Mouse (Mus musculus): ENCODE measurements around the gene Gm5134. TPM values are rescaled to one million over a fixed set of nuclear protein-coding genes. Genes with fewer than 3 reads are reported as not detected.

The Gm5134 gene
- polyA plus RNA-seq, 1 experiment from 2014 or later = 0.16 TPM

DNA sequence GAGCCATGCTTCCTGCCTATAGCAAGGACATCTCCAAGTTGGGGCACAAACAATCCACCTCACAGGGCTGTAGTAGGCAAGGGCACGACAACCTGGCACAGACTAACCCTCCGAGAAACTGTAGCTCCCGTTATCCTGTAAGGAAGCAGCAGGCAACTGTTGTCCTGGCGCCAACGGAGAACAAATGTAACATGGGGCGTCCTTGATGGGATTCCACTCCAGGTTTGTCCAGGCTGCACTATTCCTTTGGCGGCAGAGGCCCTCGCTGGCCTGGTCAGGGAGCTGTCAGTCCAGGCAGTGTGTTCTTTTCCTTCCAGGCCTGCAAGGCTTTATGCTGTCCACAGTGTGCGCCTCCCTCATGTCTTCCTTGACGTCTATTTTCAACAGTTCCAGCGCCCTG is 41.1 kb downstream of the Gm5134 start:
- Histone ChIP-seq H3K9me3 (replicated peaks; ENCODE audit: low read length) (no peaks in the 10 kb centered on the region), H3K4me1 (replicated peaks; ENCODE audit: insufficient read depth, low read length) (no peaks in the 10 kb centered on the region), H3K4me3 (replicated peaks; ENCODE audit: low read depth, low read length) (no peak overlapping the region), H3K9ac (ENCODE audit: low read depth, low read length) (no peak overlapping the region), H3K36me3 (ENCODE audit: insufficient read depth, low read length) (no peaks in the 10 kb centered on the region), H3K27me3 (ENCODE audit: insufficient read depth, low read length) (no peaks in the 10 kb centered on the region), H3K27ac (no peak overlapping the region), H3K4me2 (ENCODE audit: low read length) (no peak overlapping the region)
- 79% methylated on average over 11 of the region's 11 CpGs for WGBS
- no peak for TF ChIP-seq CTCF (IDR thresholded peaks at IDR 0.05; ENCODE audit: low read depth)
- no peak for DNase-seq (ENCODE audit: low spot score)
- no peak for ATAC-seq (replicated peaks; ENCODE audit: low FRiP score, low read depth)

GRCm38 (mm10) chr10:75996315-75996714 is 42.0 kb downstream of the Gm5134 start:
- Histone ChIP-seq H3K4me3 (replicated peaks; ENCODE audit: low read depth, low read length) (no peak overlapping the region), H3K4me1 (replicated peaks; ENCODE audit: insufficient read depth, low read length) (no peaks in the 10 kb centered on the region), H3K27ac (no peak overlapping the region), H3K36me3 (ENCODE audit: insufficient read depth, low read length) (no peaks in the 10 kb centered on the region), H3K9ac (ENCODE audit: low read depth, low read length) (no peak overlapping the region), H3K4me2 (ENCODE audit: low read length) (no peak overlapping the region), H3K9me3 (replicated peaks; ENCODE audit: low read length) (no peaks in the 10 kb centered on the region), H3K27me3 (ENCODE audit: insufficient read depth, low read length) (no peaks in the 10 kb centered on the region)
- TF ChIP-seq CTCF (IDR thresholded peaks at IDR 0.05; ENCODE audit: low read depth) = no peak
- WGBS = 20% methylated on average over 3 of the region's 3 CpGs
- peak; percentile 57; the same call in 1 of the 2 replicates for ATAC-seq (replicated peaks; ENCODE audit: low FRiP score, low read depth)
- peak; percentile 31 for DNase-seq (ENCODE audit: low spot score)

- Histone ChIP-seq H3K4me3 (replicated peaks; ENCODE audit: low read depth, low read length) (no peak overlapping the region), H3K36me3 (ENCODE audit: insufficient read depth, low read length) (no peaks in the 10 kb centered on the region), H3K4me2 (ENCODE audit: low read length) (no peak overlapping the region), H3K27ac (no peak overlapping the region), H3K9ac (ENCODE audit: low read depth, low read length) (no peak overlapping the region), H3K27me3 (ENCODE audit: insufficient read depth, low read length) (no peaks in the 10 kb centered on the region), H3K4me1 (replicated peaks; ENCODE audit: insufficient read depth, low read length) (no peaks in the 10 kb centered on the region), H3K9me3 (replicated peaks; ENCODE audit: low read length) (no peaks in the 10 kb centered on the region)
- no peak for DNase-seq (ENCODE audit: low spot score)
- ATAC-seq (replicated peaks; ENCODE audit: low FRiP score, low read depth) = no peak
- no peak for TF ChIP-seq CTCF (IDR thresholded peaks at IDR 0.05; ENCODE audit: low read depth)
- WGBS = 23% methylated on average over 7 of the region's 7 CpGs
These were observed 46.8 kb downstream of the Gm5134 start for GRCm38 (mm10) chr10:76001160-76001559.

DNA sequence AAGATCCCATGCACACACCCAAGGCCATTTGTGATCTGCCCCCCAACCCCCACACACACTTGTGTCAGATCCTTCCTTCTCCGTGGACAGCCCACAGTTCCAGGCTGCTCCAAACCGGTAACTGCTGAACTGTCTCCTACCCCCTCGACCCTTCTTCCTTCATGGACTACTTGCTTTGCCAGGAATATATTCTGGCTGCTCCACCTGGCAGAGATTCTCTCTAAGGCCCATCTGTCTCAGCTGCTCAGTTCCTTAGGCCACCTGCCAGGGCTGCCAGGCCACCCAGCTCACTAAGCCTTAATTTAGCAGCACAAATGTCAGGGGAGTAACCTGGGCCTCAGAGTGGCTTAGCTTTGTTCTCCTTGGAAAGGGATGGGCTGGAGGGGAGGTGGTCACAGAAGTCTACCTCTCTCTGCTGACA is 47.8 kb downstream of the Gm5134 start:
- no peaks in the 10 kb centered on the region for H3K4me1 ChIP-seq (replicated peaks; ENCODE audit: insufficient read depth, low read length)
- DNase-seq (ENCODE audit: low spot score) (no peak), ATAC-seq (replicated peaks; ENCODE audit: low FRiP score, low read depth) (no peak)
- H3K27ac ChIP-seq = no peak overlapping the region
- no peaks in the 10 kb centered on the region for H3K27me3 ChIP-seq (ENCODE audit: insufficient read depth, low read length)
- no peaks in the 10 kb centered on the region for H3K36me3 ChIP-seq (ENCODE audit: insufficient read depth, low read length)
- 8% methylated on average over 3 of the region's 3 CpGs for WGBS
- no peak overlapping the region for H3K4me2 ChIP-seq (ENCODE audit: low read length)
- no peaks in the 10 kb centered on the region for H3K9me3 ChIP-seq (replicated peaks; ENCODE audit: low read length)
- TF ChIP-seq CTCF (IDR thresholded peaks at IDR 0.05; ENCODE audit: low read depth) = no peak
- no peak overlapping the region for H3K4me3 ChIP-seq (replicated peaks; ENCODE audit: low read depth, low read length)
- H3K9ac ChIP-seq (ENCODE audit: low read depth, low read length) = no peak overlapping the region

GRCm38 (mm10) chr10:76002615-76003014 is 48.3 kb downstream of the Gm5134 start:
- no peak overlapping the region for H3K4me2 ChIP-seq (ENCODE audit: low read length)
- H3K9ac ChIP-seq (ENCODE audit: low read depth, low read length) = no peak overlapping the region
- DNase-seq (ENCODE audit: low spot score) = no peak
- no peak overlapping the region for H3K4me3 ChIP-seq (replicated peaks; ENCODE audit: low read depth, low read length)
- H3K36me3 ChIP-seq (ENCODE audit: insufficient read depth, low read length) = no peaks in the 10 kb centered on the region
- no peaks in the 10 kb centered on the region for H3K4me1 ChIP-seq (replicated peaks; ENCODE audit: insufficient read depth, low read length)
- no peaks in the 10 kb centered on the region for H3K27me3 ChIP-seq (ENCODE audit: insufficient read depth, low read length)
- 55% methylated on average over 2 of the region's 2 CpGs for WGBS
- TF ChIP-seq CTCF (IDR thresholded peaks at IDR 0.05; ENCODE audit: low read depth) = no peak
- H3K27ac ChIP-seq = no peak overlapping the region
- no peaks in the 10 kb centered on the region for H3K9me3 ChIP-seq (replicated peaks; ENCODE audit: low read length)
- ATAC-seq (replicated peaks; ENCODE audit: low FRiP score, low read depth) = no peak

GRCm38 (mm10) chr10:76003221-76003620 is 48.9 kb downstream of the Gm5134 start:
- H3K4me2 ChIP-seq (ENCODE audit: low read length) = no peak overlapping the region
- no peaks in the 10 kb centered on the region for H3K4me1 ChIP-seq (replicated peaks; ENCODE audit: insufficient read depth, low read length)
- no peak for TF ChIP-seq CTCF (IDR thresholded peaks at IDR 0.05; ENCODE audit: low read depth)
- no peaks in the 10 kb centered on the region for H3K27me3 ChIP-seq (ENCODE audit: insufficient read depth, low read length)
- no peaks in the 10 kb centered on the region for H3K36me3 ChIP-seq (ENCODE audit: insufficient read depth, low read length)
- H3K4me3 ChIP-seq (replicated peaks; ENCODE audit: low read depth, low read length) = no peak overlapping the region
- no peak overlapping the region for H3K9ac ChIP-seq (ENCODE audit: low read depth, low read length)
- H3K9me3 ChIP-seq (replicated peaks; ENCODE audit: low read length) = no peaks in the 10 kb centered on the region
- WGBS = 95% methylated on average over 2 of the region's 2 CpGs
- ATAC-seq (replicated peaks; ENCODE audit: low FRiP score, low read depth) (no peak), DNase-seq (ENCODE audit: low spot score) (no peak)
- no peak overlapping the region for H3K27ac ChIP-seq

GRCm38 (mm10) chr10:76006385-76006784 is 52.1 kb downstream of the Gm5134 start:
- Histone ChIP-seq H3K9me3 (replicated peaks; ENCODE audit: low read length) (no peaks in the 10 kb centered on the region), H3K36me3 (ENCODE audit: insufficient read depth, low read length) (no peaks in the 10 kb centered on the region), H3K4me3 (replicated peaks; ENCODE audit: low read depth, low read length) (no peak overlapping the region), H3K9ac (ENCODE audit: low read depth, low read length) (no peak overlapping the region), H3K27me3 (ENCODE audit: insufficient read depth, low read length) (no peaks in the 10 kb centered on the region), H3K27ac (no peak overlapping the region), H3K4me1 (replicated peaks; ENCODE audit: insufficient read depth, low read length) (no peaks in the 10 kb centered on the region), H3K4me2 (ENCODE audit: low read length) (no peak overlapping the region)
- 85% methylated on average over 6 of the region's 6 CpGs for WGBS
- TF ChIP-seq CTCF (IDR thresholded peaks at IDR 0.05; ENCODE audit: low read depth) = no peak
- no peak for ATAC-seq (replicated peaks; ENCODE audit: low FRiP score, low read depth)
- no peak for DNase-seq (ENCODE audit: low spot score)

Measured in kidney, postnatal 0 days (tissue).